Mouse (Mus musculus) testis, adult 2 months (tissue): ENCODE data around the gene Prm1. TPM values are rescaled to one million over a fixed set of nuclear protein-coding genes. Genes with fewer than 3 reads are reported as not detected.

Source experiments
- H3K27ac ChIP-seq: fragments of 200-500 bp; 2 replicates; pipeline ENCODE4 v1.5.1; 2012; ENCODE audit warnings: low read depth, low read length; ENCODE audit not compliant: control insufficient read depth, insufficient read depth
- H3K27me3 ChIP-seq: fragments of 200-500 bp; 2 replicates; pipeline ENCODE4 v1.6.1; 2012; ENCODE audit warnings: mild to moderate bottlenecking, low read length, moderate library complexity; ENCODE audit not compliant: control insufficient read depth, insufficient read depth
- H3K36me3 ChIP-seq: fragments of 200-500 bp; 2 replicates; pipeline ENCODE4 v1.6.1; 2012; ENCODE audit warnings: mild to moderate bottlenecking, low read length; ENCODE audit not compliant: control insufficient read depth, insufficient read depth
- H3K4me1 ChIP-seq: fragments of 200-500 bp; 2 replicates; pipeline ENCODE4 v1.6.1; 2012; ENCODE audit warnings: low read length; ENCODE audit not compliant: control insufficient read depth, insufficient read depth
- H3K4me3 ChIP-seq: fragments of 200-500 bp; 2 replicates; pipeline ENCODE4 v1.5.1; 2012; ENCODE audit warnings: low read depth, mild to moderate bottlenecking, low read length, moderate library complexity, mixed read lengths; ENCODE audit not compliant: control insufficient read depth
- CTCF ChIP-seq: fragments of 200-500 bp; IDR thresholded peaks from 2 replicates; pipeline ENCODE4 v1.5.1; 2012; ENCODE audit warnings: low read depth, mild to moderate bottlenecking, inconsistent platforms, low read length, moderate library complexity; ENCODE audit not compliant: control insufficient read depth, insufficient read depth, insufficient replicate concordance
- POLR2A ChIP-seq: fragments of 200-500 bp; IDR thresholded peaks from 2 replicates; pipeline ENCODE4 v1.6.1; 2012; ENCODE audit warnings: low read depth, mild to moderate bottlenecking, inconsistent platforms, low read length, moderate library complexity; ENCODE audit not compliant: control insufficient read depth
- polyA plus RNA-seq: library from polyadenylated mRNA; depleted of rRNA; stranded (reverse); fragments of >200 nt; gene quantifications from 2 replicates; pipeline ENCODE4 v1.2.3, GENCODE M21; 2012

Prm1 gene
- polyA plus RNA-seq, 1 experiment, result 15,156 TPM

- Histone ChIP-seq H3K36me3 (no peaks in the 10 kb centered on the region), H3K4me3 (peak overlapping the region; percentile 97), H3K4me1 (peaks cover 12% of the 10 kb centered on the region), H3K27ac (peak overlapping the region; percentile 89), H3K27me3 (no peaks in the 10 kb centered on the region)
- TF ChIP-seq CTCF, result peak; percentile 59
- no peak; the same call in 1 of the 2 replicates for TF ChIP-seq POLR2A
These were observed 20.8 kb downstream of the Prm1 start for GRCm38 (mm10) chr16:10784793-10785370.

- Histone ChIP-seq H3K27ac (peak overlapping the region; percentile 89), H3K4me3 (peak overlapping the region; percentile 97), H3K36me3 (no peaks in the 10 kb centered on the region), H3K4me1 (peaks cover 12% of the 10 kb centered on the region), H3K27me3 (no peaks in the 10 kb centered on the region)
- TF ChIP-seq CTCF, result peak; percentile 17; the same call in 1 of the 2 replicates
- peak; percentile 48; the same call in 1 of the 2 replicates for TF ChIP-seq POLR2A
These were observed 21.5 kb downstream of the Prm1 start for GRCm38 (mm10) chr16:10783883-10784792.

GRCm38 (mm10) chr16:10783451-10783850 is 22.2 kb downstream of the Prm1 start:
- Histone ChIP-seq H3K27me3 (no peaks in the 10 kb centered on the region), H3K36me3 (no peaks in the 10 kb centered on the region), H3K4me1 (peaks cover 12% of the 10 kb centered on the region), H3K4me3 (peak overlapping the region; percentile 56), H3K27ac (no peak overlapping the region)
- TF ChIP-seq POLR2A (no peak), CTCF (no peak)

- no peaks in the 10 kb centered on the region for H3K27me3 ChIP-seq
- peaks cover 12% of the 10 kb centered on the region for H3K4me1 ChIP-seq
- TF ChIP-seq CTCF (no peak), POLR2A (no peak)
- no peaks in the 10 kb centered on the region for H3K36me3 ChIP-seq
- H3K27ac ChIP-seq, result no peak overlapping the region
- peak overlapping the region; percentile 56 for H3K4me3 ChIP-seq
These were observed 22.5 kb downstream of the Prm1 start for GRCm38 (mm10) chr16:10783152-10783434.

- peaks cover 12% of the 10 kb centered on the region for H3K4me1 ChIP-seq
- peak overlapping the region; percentile 56 for H3K4me3 ChIP-seq
- TF ChIP-seq POLR2A, result no peak
- TF ChIP-seq CTCF, result no peak
- H3K36me3 ChIP-seq, result no peaks in the 10 kb centered on the region
- H3K27ac ChIP-seq, result no peak overlapping the region
- H3K27me3 ChIP-seq, result no peaks in the 10 kb centered on the region
These were observed 23.1 kb downstream of the Prm1 start for GRCm38 (mm10) chr16:10782377-10783151.

GRCm38 (mm10) chr16:10781862-10782371 is 23.7 kb downstream of the Prm1 start:
- no peaks in the 10 kb centered on the region for H3K36me3 ChIP-seq
- H3K4me1 ChIP-seq, result peaks cover 8% of the 10 kb centered on the region
- TF ChIP-seq POLR2A (no peak), CTCF (no peak)
- H3K27ac ChIP-seq, result no peak overlapping the region
- peak overlapping the region; percentile 56 for H3K4me3 ChIP-seq
- H3K27me3 ChIP-seq, result no peaks in the 10 kb centered on the region

GRCm38 (mm10) chr16:10780631-10781120 is 25.0 kb downstream of the Prm1 start:
- Histone ChIP-seq H3K36me3 (no peaks in the 10 kb centered on the region), H3K4me3 (no peak overlapping the region; the same call in 1 of the 2 replicates), H3K4me1 (peaks cover 2% of the 10 kb centered on the region), H3K27ac (no peak overlapping the region), H3K27me3 (no peaks in the 10 kb centered on the region)
- TF ChIP-seq CTCF (no peak), POLR2A (no peak)
